Mouse (Mus musculus) CD4-positive, CD25-positive, alpha-beta regulatory T cell, adult 4 months (primary cell): Measurements from ENCODE around the gene Ppp1r3f. TPM values are rescaled to one million over a fixed set of nuclear protein-coding genes. Genes with fewer than 3 reads are reported as not detected.

Experiments
- ATAC-seq: one replicate; pipeline ENCODE4 v1.8.0; 2017
- polyA plus RNA-seq, 2 experiments: library from polyadenylated mRNA; unstranded; fragments of 100-300 nt; shearing (Covaris generic); gene quantifications; one replicate each; pipeline ENCODE4 v1.2.1; 2017

Ppp1r3f gene
- 1 to 10 TPM; 3.4 to 9.2 TPM for polyA plus RNA-seq

- ATAC-seq = peak; percentile 70
Measured at GRCm38 (mm10) chrX:7574087-7574884, at the start of gene Ppp1r3f. TSS of gene Ppp1r3f (minus strand) at chrX:7574283.

- peak; percentile 90 for ATAC-seq
Measured at GRCm38 (mm10) chrX:7617889-7618551, 43.9 kb upstream of the Ppp1r3f start.

DNA sequence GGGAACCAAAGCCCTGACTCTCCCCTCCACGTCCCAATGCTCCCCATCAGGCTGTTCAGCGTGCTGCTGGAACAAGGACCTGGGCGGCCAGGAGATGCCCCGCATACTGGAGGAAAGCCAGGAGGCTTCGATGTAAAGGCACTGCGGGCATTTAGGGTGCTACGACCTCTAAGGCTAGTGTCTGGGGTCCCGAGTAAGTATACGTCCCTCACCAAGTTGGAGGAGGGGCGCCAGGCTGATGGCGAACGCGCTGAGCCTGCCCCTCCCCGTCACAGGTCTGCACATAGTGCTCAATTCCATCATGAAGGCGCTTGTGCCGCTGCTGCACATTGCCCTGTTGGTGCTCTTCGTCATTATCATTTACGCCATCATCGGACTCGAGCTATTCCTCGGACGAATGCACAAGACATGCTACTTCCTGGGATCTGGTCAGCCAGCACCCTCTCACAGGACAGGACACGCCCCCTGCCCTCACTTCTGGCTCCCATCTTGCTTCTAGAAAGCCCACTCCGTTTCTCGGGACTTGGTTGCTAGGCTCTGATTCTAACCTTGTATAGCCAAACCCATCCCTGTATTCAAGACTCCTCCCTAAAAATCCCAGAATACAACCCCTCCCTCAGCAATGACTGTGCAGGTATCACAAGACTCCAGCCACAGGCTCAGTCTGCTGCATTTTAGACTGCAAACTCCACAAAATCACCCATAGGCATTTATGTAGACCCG is 36.6 kb upstream of the Ppp1r3f start:
- ATAC-seq = no peak

DNA sequence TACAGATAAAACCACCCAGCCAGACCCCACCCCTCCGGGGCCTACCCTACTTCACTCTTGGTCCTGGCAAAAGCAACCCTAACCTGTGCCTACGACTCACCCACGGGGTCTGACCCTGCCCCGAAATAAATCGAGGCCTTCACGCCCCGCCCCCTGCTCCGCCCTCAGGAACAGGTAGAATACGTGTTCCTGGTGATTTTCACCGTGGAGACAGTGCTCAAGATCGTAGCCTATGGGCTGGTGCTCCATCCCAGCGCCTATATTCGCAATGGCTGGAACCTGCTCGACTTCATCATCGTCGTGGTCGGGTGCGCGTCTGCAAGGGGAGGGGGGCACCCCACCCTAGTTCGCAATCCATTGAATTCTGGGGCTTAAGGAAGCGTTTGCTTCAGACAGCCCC is 36.0 kb upstream of the Ppp1r3f start:
- ATAC-seq = no peak

DNA sequence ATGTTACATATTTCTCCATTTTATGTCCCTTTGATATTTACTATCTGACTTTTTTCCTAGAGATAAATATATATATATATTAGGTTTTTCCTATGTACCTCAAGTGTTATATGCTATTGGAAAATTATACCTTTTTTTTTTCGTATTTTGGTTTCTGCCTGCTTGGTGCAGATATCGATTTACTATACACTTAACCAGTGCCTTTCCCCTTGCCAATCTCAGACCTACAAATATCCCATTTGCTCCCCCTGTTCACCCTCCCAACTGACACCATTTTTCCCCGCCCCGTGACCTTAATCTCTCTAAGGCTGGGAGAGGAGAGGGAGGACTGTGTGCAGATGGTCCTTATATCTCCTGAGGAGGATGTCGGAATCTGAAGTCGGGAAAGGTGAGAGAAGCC is 32.7 kb upstream of the Ppp1r3f start, which contains the start of gene Cacna1f:
Gene Cacna1f (plus strand): TSS at position 301 of the 400 bp plus-strand sequence.
- ATAC-seq = no peak

DNA sequence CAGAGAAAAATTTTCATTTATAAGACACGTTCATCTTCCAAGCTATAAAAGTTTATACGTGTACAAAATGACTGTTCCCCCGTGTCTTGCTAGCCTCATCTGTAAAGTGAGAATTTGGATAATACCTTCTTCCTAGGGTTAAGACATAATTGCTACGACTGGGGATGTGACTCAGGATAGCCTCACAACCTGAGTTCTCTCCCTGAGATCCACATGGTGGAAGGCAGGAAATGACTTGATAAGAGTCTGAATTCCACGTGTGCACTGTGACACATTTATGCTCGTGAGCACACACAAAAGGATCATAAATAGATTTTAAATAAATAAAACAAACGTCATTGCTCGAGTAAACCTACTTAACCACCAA is 31.5 kb upstream of the Ppp1r3f start:
- peak; percentile 46 for ATAC-seq

DNA sequence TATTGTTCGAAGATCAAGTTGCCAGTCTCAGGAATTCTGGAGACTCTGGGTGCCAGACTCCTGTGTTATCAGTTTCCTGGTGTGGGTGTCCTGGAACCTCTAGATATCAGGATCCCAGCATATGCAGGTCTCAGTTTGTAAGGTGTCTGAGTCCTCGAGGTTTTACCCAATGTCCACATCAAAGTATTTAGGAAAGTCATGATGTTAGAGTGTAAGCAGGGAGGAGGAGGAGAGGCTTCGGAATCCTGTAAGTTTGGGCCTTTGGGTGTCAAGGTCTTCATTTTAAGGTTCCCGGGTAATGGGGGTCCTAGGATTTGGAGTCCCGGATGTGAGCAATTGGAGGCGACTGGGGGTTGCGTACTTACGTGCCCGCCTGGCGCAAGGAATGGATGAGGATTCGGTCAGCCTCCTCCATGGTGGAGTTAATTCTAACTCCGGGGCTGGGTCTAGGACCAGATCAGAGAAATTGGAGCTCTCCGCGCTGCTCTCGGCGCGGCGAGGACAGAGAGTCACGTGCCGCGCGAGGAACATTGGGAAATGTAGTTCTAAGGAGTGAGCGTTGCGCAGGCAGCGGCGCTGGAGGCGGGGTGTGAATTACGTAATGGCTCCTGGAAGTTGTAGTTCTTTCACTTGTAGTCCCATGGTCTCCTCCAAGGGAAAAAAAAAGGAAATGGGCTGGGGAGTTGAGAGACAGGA is 30.9 kb upstream of the Ppp1r3f start, which contains the start of gene Ccdc22:
Gene Ccdc22 (minus strand): TSS at position 639 of the 696 bp plus-strand sequence.
- ATAC-seq = peak; percentile 95

DNA sequence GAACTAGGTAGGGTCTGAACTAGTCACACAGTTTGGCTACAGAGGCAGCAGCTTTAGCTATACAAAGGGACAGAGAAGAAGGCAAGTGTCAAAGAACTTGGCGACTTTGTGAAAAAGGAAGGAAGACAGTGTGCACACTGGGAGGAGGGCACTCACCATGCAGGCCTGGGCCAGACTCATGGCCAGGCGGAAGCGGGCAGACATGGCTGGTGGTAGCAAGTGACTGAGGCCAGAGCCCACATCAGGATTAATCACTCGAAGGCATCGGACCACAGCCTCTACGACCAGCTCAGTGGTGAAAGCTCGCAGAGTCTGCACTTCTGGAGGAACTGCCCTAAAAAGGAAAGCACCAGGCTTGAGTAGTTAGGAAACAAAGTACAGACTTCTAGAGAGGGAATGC is 29.9 kb upstream of the Ppp1r3f start:
- no peak for ATAC-seq

DNA sequence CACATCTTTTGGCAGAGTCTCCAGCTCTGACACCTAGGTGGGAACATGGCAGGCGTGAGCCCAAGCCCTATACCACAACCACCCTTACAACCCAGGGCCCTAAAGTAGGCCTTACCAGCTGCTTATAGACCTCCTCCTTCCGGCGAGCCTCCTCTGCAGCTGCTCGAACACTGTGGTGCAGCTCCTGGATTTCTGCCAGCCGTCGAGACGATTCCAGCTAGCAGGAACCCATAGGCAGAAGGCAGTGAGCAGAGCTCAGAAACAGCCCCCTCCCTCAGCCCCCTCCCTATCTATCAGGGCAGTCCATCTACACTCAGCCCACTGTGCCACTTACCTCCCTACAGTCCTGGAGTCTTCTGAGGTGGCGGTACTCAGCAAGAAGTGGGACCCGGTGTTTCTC is 21.3 kb upstream of the Ppp1r3f start:
- ATAC-seq = no peak

GRCm38 (mm10) chrX:7586356-7586755 is 12.3 kb upstream of the Ppp1r3f start:
- ATAC-seq = peak; percentile 14

- ATAC-seq = peak; percentile 72
Measured at GRCm38 (mm10) chrX:7583881-7584280, 9.8 kb upstream of the Ppp1r3f start.

DNA sequence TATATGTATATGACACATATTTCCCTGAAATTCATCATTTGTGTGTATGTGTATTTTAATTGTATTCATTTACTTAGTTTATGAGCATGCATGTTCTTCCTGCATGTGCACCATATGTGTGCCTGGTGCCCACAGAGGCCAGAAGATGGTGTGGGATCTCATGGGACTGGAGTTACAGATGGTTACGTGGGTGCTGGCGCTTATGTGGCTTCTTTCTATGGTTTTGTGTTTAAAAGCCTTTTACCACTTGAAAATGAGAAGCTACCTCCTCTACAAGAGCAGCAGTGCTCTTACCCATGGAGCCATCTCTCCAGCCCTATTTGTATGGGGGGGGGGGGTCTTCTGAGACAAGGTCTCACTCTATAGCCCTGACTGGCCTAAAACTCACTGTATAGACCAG is 7.1 kb upstream of the Ppp1r3f start:
- no peak for ATAC-seq

- ATAC-seq = no peak
Measured at GRCm38 (mm10) chrX:7574885-7575231, 775 bp upstream of the Ppp1r3f start.

DNA sequence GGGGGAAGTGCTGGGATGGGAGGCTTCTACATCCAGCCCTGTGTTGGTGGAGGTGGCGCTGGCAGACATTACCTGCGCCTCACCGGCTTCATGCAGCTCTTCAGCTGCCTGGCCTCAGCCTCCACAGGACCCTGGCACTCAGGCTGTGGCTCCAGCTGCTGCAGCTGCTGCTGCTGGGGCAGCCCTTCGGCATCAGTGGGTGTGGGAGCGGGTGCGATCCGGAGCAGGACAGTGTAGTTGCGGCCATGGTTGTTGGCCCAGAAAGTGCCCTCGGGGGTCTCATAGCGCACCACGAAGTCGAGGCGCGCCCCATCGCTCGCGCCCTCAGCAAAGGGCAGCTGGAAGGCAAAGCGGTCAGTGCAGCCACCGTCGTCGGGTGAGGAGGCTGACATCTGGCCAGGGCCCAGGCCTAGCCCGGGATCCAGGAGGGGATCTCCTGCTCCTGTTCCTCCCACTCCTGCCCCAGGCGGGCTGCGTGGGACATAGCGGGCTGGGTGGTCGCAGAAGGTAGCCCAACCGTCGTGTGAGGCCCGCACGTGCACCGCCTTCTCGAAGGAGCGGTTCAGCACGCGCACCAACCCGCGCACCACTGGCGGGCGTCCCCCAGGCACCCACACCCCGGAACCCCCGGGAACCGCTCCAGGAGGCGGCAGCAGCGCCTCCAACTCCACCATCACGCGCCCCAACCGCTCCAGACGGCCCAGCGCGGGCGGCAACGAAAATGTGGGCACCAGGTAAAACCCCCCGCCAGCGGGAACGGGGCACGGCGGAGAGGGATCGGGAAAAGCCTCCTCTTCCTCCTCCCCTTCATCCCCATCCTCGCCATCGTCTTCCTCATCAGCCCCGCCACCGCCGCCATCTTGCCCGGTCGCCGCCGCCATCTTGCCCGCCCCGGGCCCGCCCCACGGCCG is 652 bp downstream of the Ppp1r3f start, which contains the start of gene Foxp3:
Gene Foxp3 (plus strand): TSS at position 469 of the 911 bp plus-strand sequence.
- no peak for ATAC-seq

- ATAC-seq = peak; percentile 19
Measured at GRCm38 (mm10) chrX:7572466-7572865, 1.6 kb downstream of the Ppp1r3f start.

GRCm38 (mm10) chrX:7571565-7572136 is 2.4 kb downstream of the Ppp1r3f start:
- ATAC-seq = no peak

DNA sequence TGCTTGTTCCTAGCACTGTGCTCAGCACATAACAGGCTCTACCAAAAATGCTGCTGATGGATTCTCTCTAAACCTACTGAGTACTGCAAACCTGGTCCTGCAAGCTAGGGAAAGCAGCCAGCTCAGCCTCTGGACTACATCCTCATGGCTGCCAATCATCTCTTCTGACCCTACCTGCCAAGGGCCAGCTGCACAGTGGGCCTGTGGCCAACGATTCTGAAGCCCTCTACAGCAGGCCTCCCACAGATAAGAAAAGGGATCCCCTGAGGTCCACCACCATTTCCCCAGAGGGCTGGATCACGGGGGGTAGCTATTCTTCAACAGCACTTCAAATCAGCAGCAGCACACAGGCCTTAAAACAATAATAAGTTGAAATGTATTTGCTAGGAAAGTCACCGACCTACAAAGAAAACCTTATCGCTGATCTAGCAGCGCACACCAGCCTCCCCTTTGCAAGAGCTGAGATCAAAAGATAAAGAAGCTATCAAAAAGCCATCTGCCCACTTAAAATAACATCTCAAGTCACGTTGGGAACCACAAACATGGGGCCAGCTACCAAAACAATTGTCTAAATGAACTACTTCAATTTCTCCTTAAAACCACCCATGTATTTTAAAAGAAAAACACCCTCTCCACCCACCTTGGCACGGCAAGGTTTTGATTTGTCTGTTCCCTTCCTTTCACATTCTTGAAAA is 3.5 kb downstream of the Ppp1r3f start:
- ATAC-seq = peak; percentile 6

DNA sequence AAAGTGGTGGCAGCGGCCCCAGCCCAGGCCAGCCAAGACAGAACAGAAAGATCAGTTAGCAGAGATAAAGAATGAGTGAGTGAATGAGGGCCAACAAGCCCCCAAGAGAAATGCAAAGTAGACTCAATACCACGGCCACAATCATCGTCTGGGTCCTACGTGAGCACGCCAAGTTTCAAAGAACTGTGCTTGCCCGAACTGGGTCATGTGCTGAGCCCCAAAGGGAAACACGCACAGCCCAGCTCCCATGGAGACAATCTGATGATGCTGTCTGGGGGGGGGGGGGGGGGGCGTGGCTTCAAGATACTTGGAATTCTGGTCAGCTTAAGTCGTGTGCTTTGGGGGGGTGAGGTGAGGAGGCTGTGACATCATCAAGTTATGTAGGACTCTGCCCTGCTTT is 6.6 kb downstream of the Ppp1r3f start:
- ATAC-seq = peak; percentile 23

- ATAC-seq = peak; percentile 64
Measured at GRCm38 (mm10) chrX:7566352-7566751, 7.7 kb downstream of the Ppp1r3f start.

- no peak for ATAC-seq
Measured at GRCm38 (mm10) chrX:7563076-7563475, 11.0 kb downstream of the Ppp1r3f start.

- ATAC-seq = no peak
Measured at GRCm38 (mm10) chrX:7553474-7553873, 20.6 kb downstream of the Ppp1r3f start.
